Mouse (Mus musculus): ENCODE measurements around the gene Flrt1. TPM values are rescaled to one million over a fixed set of nuclear protein-coding genes. Genes with fewer than 3 reads are reported as not detected.

The Flrt1 gene
- polyA plus RNA-seq, 1 experiment from 2014 or later = 0.17 TPM

- Histone ChIP-seq H3K27ac (replicated peaks) (peak overlapping the region; percentile 66), H3K4me1 (replicated peaks) (peaks cover 31% of the 10 kb centered on the region), H3K36me3 (replicated peaks) (no peaks in the 10 kb centered on the region), H3K4me3 (replicated peaks) (peak overlapping the region; percentile 21), H3K9ac (peak overlapping the region; percentile 23; the same call in 1 of the 2 replicates), H3K4me2 (peak overlapping the region; percentile 64), H3K9me3 (replicated peaks) (no peaks in the 10 kb centered on the region), H3K27me3 (peaks cover 48% of the 10 kb centered on the region)
- ATAC-seq (ENCODE audit: insufficient read depth) = peak; percentile 79
- 27% methylated on average over 20 of the region's 20 CpGs for WGBS (ENCODE audit: insufficient replicate concordance)
Measured at GRCm38 (mm10) chr19:7067344-7068050, 38.0 kb downstream of the Flrt1 start.

- H3K4me3 ChIP-seq (replicated peaks) = 0 out of 2 replicates have a peak overlapping the region, but pooled peaks have one; percentile 21
- WGBS (ENCODE audit: insufficient replicate concordance) = 26% methylated on average over 7 of the region's 8 CpGs
Measured at GRCm38 (mm10) chr19:7066828-7067342, 38.6 kb downstream of the Flrt1 start.

GRCm38 (mm10) chr19:7066034-7066827, 39.3 kb downstream of the Flrt1 start:
- peak overlapping the region; percentile 64 for H3K4me2 ChIP-seq
- H3K27me3 ChIP-seq = peaks cover 37% of the 10 kb centered on the region
- H3K36me3 ChIP-seq (replicated peaks) = no peaks in the 10 kb centered on the region
- H3K4me1 ChIP-seq (replicated peaks) = peaks cover 37% of the 10 kb centered on the region
- ATAC-seq (ENCODE audit: insufficient read depth) = no peak
- no peak overlapping the region; the same call in 1 of the 2 replicates for H3K9ac ChIP-seq
- peak overlapping the region; percentile 66; the same call in 1 of the 2 replicates for H3K27ac ChIP-seq (replicated peaks)
- no peak overlapping the region for H3K4me3 ChIP-seq (replicated peaks)
- 36% methylated on average over 15 of the region's 15 CpGs for WGBS (ENCODE audit: insufficient replicate concordance)
- no peaks in the 10 kb centered on the region for H3K9me3 ChIP-seq (replicated peaks)

More at GRCm38 (mm10) chr19:7066828-7067342, 38.6 kb downstream of the Flrt1 start:
- Histone ChIP-seq H3K27me3 (peaks cover 43% of the 10 kb centered on the region), H3K4me1 (replicated peaks) (peaks cover 31% of the 10 kb centered on the region), H3K36me3 (replicated peaks) (no peaks in the 10 kb centered on the region), H3K9me3 (replicated peaks) (no peaks in the 10 kb centered on the region), H3K27ac (replicated peaks) (peak overlapping the region; percentile 66; the same call in 1 of the 2 replicates), H3K9ac (peak overlapping the region; percentile 23; the same call in 1 of the 2 replicates), H3K4me2 (peak overlapping the region; percentile 64)
- peak; percentile 30; the same call in 1 of the 2 replicates for ATAC-seq (ENCODE audit: insufficient read depth)

GRCm38 (mm10) chr19:7064571-7064970, 41.0 kb downstream of the Flrt1 start:
- Histone ChIP-seq H3K9me3 (replicated peaks) (no peaks in the 10 kb centered on the region), H3K4me2 (no peak overlapping the region), H3K4me1 (replicated peaks) (peaks cover 37% of the 10 kb centered on the region), H3K36me3 (replicated peaks) (no peaks in the 10 kb centered on the region), H3K27me3 (peaks cover 20% of the 10 kb centered on the region), H3K9ac (no peak overlapping the region), H3K27ac (replicated peaks) (no peak overlapping the region), H3K4me3 (replicated peaks) (no peak overlapping the region)
- 3% methylated on average over 3 of the region's 3 CpGs for WGBS (ENCODE audit: insufficient replicate concordance)
- peak; percentile 29; the same call in 1 of the 2 replicates for ATAC-seq (ENCODE audit: insufficient read depth)

- Histone ChIP-seq H3K4me1 (replicated peaks) (peaks cover 38% of the 10 kb centered on the region), H3K36me3 (replicated peaks) (no peaks in the 10 kb centered on the region), H3K4me2 (no peak overlapping the region), H3K9ac (no peak overlapping the region), H3K4me3 (replicated peaks) (no peak overlapping the region), H3K27me3 (peaks cover 7% of the 10 kb centered on the region), H3K9me3 (replicated peaks) (no peaks in the 10 kb centered on the region), H3K27ac (replicated peaks) (no peak overlapping the region)
- ATAC-seq (ENCODE audit: insufficient read depth) = no peak
- 68% methylated on average over 8 of the region's 8 CpGs for WGBS (ENCODE audit: insufficient replicate concordance)
Measured at GRCm38 (mm10) chr19:7062916-7063315, 42.6 kb downstream of the Flrt1 start.

GRCm38 (mm10) chr19:7062110-7062509, 43.4 kb downstream of the Flrt1 start:
- no peak overlapping the region for H3K4me3 ChIP-seq (replicated peaks)
- H3K9ac ChIP-seq = no peak overlapping the region
- peaks cover 38% of the 10 kb centered on the region for H3K4me1 ChIP-seq (replicated peaks)
- no peak overlapping the region for H3K4me2 ChIP-seq
- no peaks in the 10 kb centered on the region for H3K9me3 ChIP-seq (replicated peaks)
- no peak overlapping the region for H3K27ac ChIP-seq (replicated peaks)
- ATAC-seq (ENCODE audit: insufficient read depth) = no peak
- no peaks in the 10 kb centered on the region for H3K36me3 ChIP-seq (replicated peaks)
- H3K27me3 ChIP-seq = no peaks in the 10 kb centered on the region
- 75% methylated on average over 5 of the region's 5 CpGs for WGBS (ENCODE audit: insufficient replicate concordance)

GRCm38 (mm10) chr19:7058541-7058940, 47.0 kb downstream of the Flrt1 start:
- H3K27ac ChIP-seq (replicated peaks) = no peak overlapping the region
- 66% methylated on average over 6 of the region's 6 CpGs for WGBS (ENCODE audit: insufficient replicate concordance)
- H3K36me3 ChIP-seq (replicated peaks) = no peaks in the 10 kb centered on the region
- H3K9ac ChIP-seq = no peak overlapping the region
- H3K4me3 ChIP-seq (replicated peaks) = no peak overlapping the region
- no peak overlapping the region for H3K4me2 ChIP-seq
- H3K4me1 ChIP-seq (replicated peaks) = peaks cover 42% of the 10 kb centered on the region
- no peak for ATAC-seq (ENCODE audit: insufficient read depth)
- H3K9me3 ChIP-seq (replicated peaks) = no peaks in the 10 kb centered on the region
- H3K27me3 ChIP-seq = no peaks in the 10 kb centered on the region

- peak; percentile 73 for ATAC-seq (ENCODE audit: insufficient read depth)
- no peaks in the 10 kb centered on the region for H3K27me3 ChIP-seq
- 0 out of 2 replicates have a peak overlapping the region, but pooled peaks have one; percentile 19 for H3K27ac ChIP-seq (replicated peaks)
- H3K9me3 ChIP-seq (replicated peaks) = no peaks in the 10 kb centered on the region
- H3K4me3 ChIP-seq (replicated peaks) = peak overlapping the region; percentile 65
- H3K9ac ChIP-seq = peak overlapping the region; percentile 56
- H3K4me1 ChIP-seq (replicated peaks) = peaks cover 42% of the 10 kb centered on the region
- peak overlapping the region; percentile 96 for H3K4me2 ChIP-seq
- H3K36me3 ChIP-seq (replicated peaks) = no peaks in the 10 kb centered on the region
- 2% methylated on average over 15 of the region's 15 CpGs for WGBS (ENCODE audit: insufficient replicate concordance)
Measured at GRCm38 (mm10) chr19:7057722-7058207, 47.8 kb downstream of the Flrt1 start.

- H3K4me1 ChIP-seq (replicated peaks) = peaks cover 42% of the 10 kb centered on the region
- H3K9me3 ChIP-seq (replicated peaks) = no peaks in the 10 kb centered on the region
- H3K27me3 ChIP-seq = no peaks in the 10 kb centered on the region
- peak overlapping the region; percentile 65 for H3K4me3 ChIP-seq (replicated peaks)
- H3K27ac ChIP-seq (replicated peaks) = 0 out of 2 replicates have a peak overlapping the region, but pooled peaks have one; percentile 19
- H3K4me2 ChIP-seq = peak overlapping the region; percentile 96
- WGBS (ENCODE audit: insufficient replicate concordance) = 4% methylated on average over 16 of the region's 16 CpGs
- no peaks in the 10 kb centered on the region for H3K36me3 ChIP-seq (replicated peaks)
- peak; percentile 24 for ATAC-seq (ENCODE audit: insufficient read depth)
- peak overlapping the region; percentile 56 for H3K9ac ChIP-seq
Measured at GRCm38 (mm10) chr19:7057126-7057721, 48.3 kb downstream of the Flrt1 start.

GRCm38 (mm10) chr19:7056248-7057087, 49.1 kb downstream of the Flrt1 start, which contains the start of gene Macrod1:
TSS of gene Macrod1 (plus strand) at chr19:7056810.
- WGBS (ENCODE audit: insufficient replicate concordance) = 1% methylated on average over 72 of the region's 72 CpGs
- H3K27me3 ChIP-seq = no peaks in the 10 kb centered on the region
- no peaks in the 10 kb centered on the region for H3K36me3 ChIP-seq (replicated peaks)
- peak; percentile 72 for ATAC-seq (ENCODE audit: insufficient read depth)
- H3K4me3 ChIP-seq (replicated peaks) = peak within 1 kb of the TSS; percentile 65
- 0 out of 2 replicates have a peak within 1 kb of the TSS, but pooled peaks have one; percentile 19 for H3K27ac ChIP-seq (replicated peaks)
- H3K4me2 ChIP-seq = peak within 1 kb of the TSS; percentile 96
- peaks cover 38% of the 10 kb centered on the region for H3K4me1 ChIP-seq (replicated peaks)
- no peaks in the 10 kb centered on the region for H3K9me3 ChIP-seq (replicated peaks)
- H3K9ac ChIP-seq = peak within 1 kb of the TSS; percentile 56

Data from liver, embryonic 15.5 days (tissue).